Mouse (Mus musculus) neural tube, embryonic 10.5 days (tissue): Measurements from ENCODE around the gene Serpina6.
"Not testable (repeated sequence)": the region's sequence is repeated elsewhere in the genome, so short reads cannot be mapped to it uniquely, and the experiment has no call there.

Experiments
- DNase-seq: peaks from one replicate; pipeline ENCODE4 v3.0.0-alpha.2; 2017; ENCODE audit warnings: low spot score; ENCODE audit errors: extremely low spot score

Gene Serpina6

GRCm38 (mm10) chr12:103656848-103657626, at the start of gene Serpina6:
TSS of gene Serpina6 (minus strand) at chr12:103657212.
- no peak for DNase-seq

GRCm38 (mm10) chr12:103706113-103706512, 49.1 kb upstream of the Serpina6 start:
- no peak for DNase-seq

GRCm38 (mm10) chr12:103705547-103705946, 48.5 kb upstream of the Serpina6 start:
- DNase-seq, result no peak

GRCm38 (mm10) chr12:103700144-103700750, 43.2 kb upstream of the Serpina6 start:
- no peak for DNase-seq

GRCm38 (mm10) chr12:103695429-103695828, 38.4 kb upstream of the Serpina6 start, which contains the start of gene Serpina1f:
TSS of gene Serpina1f (minus strand) at chr12:103695529.
- no peak for DNase-seq

GRCm38 (mm10) chr12:103688221-103688814, 31.3 kb upstream of the Serpina6 start:
- DNase-seq, result peak; percentile 19

GRCm38 (mm10) chr12:103687021-103687420, 30.0 kb upstream of the Serpina6 start:
- DNase-seq, result peak; percentile 17

- DNase-seq, result no peak
Measured at GRCm38 (mm10) chr12:103686050-103686449, 29.0 kb upstream of the Serpina6 start.

- no peak for DNase-seq
Measured at GRCm38 (mm10) chr12:103685386-103685785, 28.4 kb upstream of the Serpina6 start.

GRCm38 (mm10) chr12:103683775-103684174, 26.8 kb upstream of the Serpina6 start:
- DNase-seq, result no peak

GRCm38 (mm10) chr12:103681739-103682138, 24.7 kb upstream of the Serpina6 start:
- no peak for DNase-seq

GRCm38 (mm10) chr12:103681169-103681568, 24.2 kb upstream of the Serpina6 start:
- DNase-seq, result no peak

- DNase-seq, result not testable (repeated sequence)
Measured at GRCm38 (mm10) chr12:103679853-103680252, 22.8 kb upstream of the Serpina6 start.

GRCm38 (mm10) chr12:103676039-103676438, 19.0 kb upstream of the Serpina6 start, which contains the start of gene Serpina16:
TSS of gene Serpina16 (minus strand) at chr12:103676139.
- DNase-seq, result no peak

- no peak for DNase-seq
Measured at GRCm38 (mm10) chr12:103673179-103673578, 16.2 kb upstream of the Serpina6 start.

- no peak for DNase-seq
Measured at GRCm38 (mm10) chr12:103671483-103671882, 14.5 kb upstream of the Serpina6 start.

GRCm38 (mm10) chr12:103670964-103671363, 14.0 kb upstream of the Serpina6 start:
- no peak for DNase-seq

- no peak for DNase-seq
Measured at GRCm38 (mm10) chr12:103670344-103670743, 13.3 kb upstream of the Serpina6 start.

- DNase-seq, result no peak
Measured at GRCm38 (mm10) chr12:103665286-103665685, 8.3 kb upstream of the Serpina6 start.

- not testable (repeated sequence) for DNase-seq
Measured at GRCm38 (mm10) chr12:103662053-103662452, 5.0 kb upstream of the Serpina6 start.

GRCm38 (mm10) chr12:103660076-103660475, 3.1 kb upstream of the Serpina6 start:
- DNase-seq, result no peak

- DNase-seq, result no peak
Measured at GRCm38 (mm10) chr12:103659171-103659570, 2.2 kb upstream of the Serpina6 start.
